Mouse (Mus musculus): ENCODE data around the gene Dusp5. TPM values are rescaled to one million over a fixed set of nuclear protein-coding genes. Genes with fewer than 3 reads are reported as not detected.

The Dusp5 gene
- polyA plus RNA-seq, 1 experiment, result 3.0 TPM

DNA sequence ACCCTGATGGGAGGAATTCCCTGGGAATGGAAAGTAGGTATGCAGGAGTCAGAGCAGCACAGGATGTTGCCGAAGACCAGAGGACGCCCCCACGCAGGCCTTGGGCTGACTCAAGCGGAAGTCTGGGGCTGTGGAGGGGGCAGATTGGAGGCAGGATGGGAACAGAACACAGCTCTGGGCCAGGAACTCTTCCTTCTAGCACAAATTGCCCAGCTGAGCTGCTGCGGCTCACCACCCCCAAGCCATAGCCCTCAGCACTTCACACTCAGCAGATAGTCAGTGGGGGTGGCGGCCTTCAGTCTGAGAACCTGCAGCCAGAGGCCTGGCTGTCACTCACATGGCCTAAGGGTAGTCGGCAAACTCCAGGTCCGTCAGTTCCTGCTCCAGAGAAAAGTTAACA lies 21.4 kb upstream of the Dusp5 start:
- Histone ChIP-seq H3K9me3 (peaks cover 7% of the 10 kb centered on the region), H3K27me3 (replicated peaks) (peaks cover 18% of the 10 kb centered on the region), H3K4me3 (replicated peaks) (no peak overlapping the region), H3K36me3 (replicated peaks; ENCODE audit: low read length) (no peaks in the 10 kb centered on the region), H3K4me1 (peaks cover 28% of the 10 kb centered on the region)
- TF ChIP-seq GATA1 (IDR thresholded peaks at IDR 0.05; ENCODE audit: borderline replicate concordance, low read length) (no peak), FLI1 (IDR thresholded peaks at IDR 0.05; ENCODE audit: low read length) (no peak)

DNA sequence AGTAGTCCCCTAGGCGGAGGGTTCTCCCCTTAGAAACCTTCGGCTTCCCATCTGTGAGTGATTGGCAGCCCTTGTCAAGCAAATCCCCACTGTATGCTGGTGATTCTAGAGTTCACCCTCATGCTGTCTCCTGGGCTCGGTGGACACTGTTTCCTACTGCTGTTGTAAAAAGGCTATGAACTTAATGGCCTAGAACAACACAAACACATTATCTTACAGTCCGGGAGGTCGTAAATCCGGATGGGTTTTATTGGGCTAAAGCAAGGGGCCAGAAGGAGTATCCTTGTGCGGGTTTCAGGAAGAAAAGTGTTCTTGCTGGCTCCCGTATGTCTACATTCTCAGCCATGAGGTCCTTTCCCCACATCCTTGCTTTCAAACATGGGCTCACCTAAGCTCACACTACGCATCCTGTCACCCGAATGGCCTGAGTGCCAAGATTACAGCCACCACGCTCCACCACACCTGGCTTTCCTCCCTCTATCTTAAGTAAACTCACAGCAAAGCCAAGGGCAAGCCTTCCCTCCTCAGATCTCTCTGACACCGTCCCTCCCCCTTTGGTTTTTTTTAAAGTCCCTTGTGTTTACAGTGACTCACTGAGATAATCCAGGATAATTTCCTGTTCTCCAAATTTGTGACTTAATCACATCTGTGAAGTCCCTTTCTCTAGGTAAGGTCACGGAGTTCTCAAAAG lies 17.5 kb upstream of the Dusp5 start:
- no peak overlapping the region for H3K4me3 ChIP-seq (replicated peaks)
- H3K9me3 ChIP-seq, result peaks cover 7% of the 10 kb centered on the region
- peaks cover 8% of the 10 kb centered on the region for H3K4me1 ChIP-seq
- TF ChIP-seq FLI1 (IDR thresholded peaks at IDR 0.05; ENCODE audit: low read length), result no peak
- TF ChIP-seq GATA1 (IDR thresholded peaks at IDR 0.05; ENCODE audit: borderline replicate concordance, low read length), result no peak
- no peaks in the 10 kb centered on the region for H3K36me3 ChIP-seq (replicated peaks; ENCODE audit: low read length)
- H3K27me3 ChIP-seq (replicated peaks), result peaks cover 13% of the 10 kb centered on the region

DNA sequence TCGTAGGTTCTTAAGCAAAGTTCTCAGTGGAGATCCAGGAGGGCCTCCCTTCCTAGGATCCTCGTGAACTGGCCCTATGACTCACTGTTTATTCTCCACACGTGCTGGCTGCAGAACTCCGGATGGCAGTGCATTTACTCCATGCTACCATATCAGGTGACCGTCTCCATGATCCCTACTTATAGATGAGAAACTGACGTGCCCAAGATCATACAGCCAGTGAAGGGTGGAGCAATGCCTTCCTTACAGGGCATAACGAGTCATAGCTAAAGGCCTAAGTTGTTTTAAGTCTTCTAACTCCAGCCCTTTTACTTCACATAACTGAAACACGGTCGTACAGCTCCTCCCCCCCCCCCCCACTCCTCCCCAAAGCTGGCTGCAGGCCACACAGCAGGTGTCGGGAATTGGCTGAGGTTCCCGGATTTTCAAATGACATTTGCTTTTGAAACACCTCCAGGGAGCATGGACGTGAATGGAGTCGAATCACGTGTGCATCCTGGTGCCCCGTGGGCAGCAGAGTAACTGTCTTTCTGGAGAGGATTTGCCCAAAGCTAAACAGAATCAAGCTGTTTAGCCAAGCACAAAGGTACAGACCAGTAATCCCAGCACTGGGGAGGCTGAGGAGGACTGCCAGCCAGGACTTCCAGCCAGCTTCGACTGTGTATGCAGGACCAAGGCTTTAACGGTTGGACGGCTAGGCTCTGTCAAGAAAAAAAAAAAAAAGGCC lies 11.4 kb upstream of the Dusp5 start:
- no peak for TF ChIP-seq FLI1 (IDR thresholded peaks at IDR 0.05; ENCODE audit: low read length)
- no peak for TF ChIP-seq GATA1 (IDR thresholded peaks at IDR 0.05; ENCODE audit: borderline replicate concordance, low read length)
- H3K4me1 ChIP-seq, result peaks cover 22% of the 10 kb centered on the region
- no peaks in the 10 kb centered on the region for H3K36me3 ChIP-seq (replicated peaks; ENCODE audit: low read length)
- no peak overlapping the region for H3K4me3 ChIP-seq (replicated peaks)
- peaks cover 5% of the 10 kb centered on the region for H3K9me3 ChIP-seq
- H3K27me3 ChIP-seq (replicated peaks), result peaks cover 12% of the 10 kb centered on the region

DNA sequence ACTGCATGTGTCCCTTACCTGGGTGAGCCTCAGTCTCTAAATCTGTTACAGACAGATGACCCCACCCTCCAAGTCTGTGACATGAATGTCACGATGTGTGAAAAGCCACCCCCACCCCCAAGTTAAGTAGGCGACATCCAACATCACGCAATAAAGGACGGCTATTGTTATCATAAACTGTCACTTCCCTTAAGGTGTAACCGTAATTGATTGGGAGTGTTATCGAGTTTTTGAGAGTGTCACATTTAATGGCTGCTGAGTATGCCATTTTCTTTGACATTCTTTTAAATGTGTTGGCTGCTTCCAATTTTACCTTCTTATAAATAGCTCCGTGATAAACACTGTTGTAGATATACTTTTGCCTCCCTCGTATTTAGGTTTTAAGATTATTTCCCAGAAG lies 9.4 kb upstream of the Dusp5 start:
- peaks cover 11% of the 10 kb centered on the region for H3K27me3 ChIP-seq (replicated peaks)
- TF ChIP-seq GATA1 (IDR thresholded peaks at IDR 0.05; ENCODE audit: borderline replicate concordance, low read length) (no peak), FLI1 (IDR thresholded peaks at IDR 0.05; ENCODE audit: low read length) (no peak)
- H3K36me3 ChIP-seq (replicated peaks; ENCODE audit: low read length), result no peaks in the 10 kb centered on the region
- H3K4me3 ChIP-seq (replicated peaks), result no peak overlapping the region
- peaks cover 22% of the 10 kb centered on the region for H3K4me1 ChIP-seq
- H3K9me3 ChIP-seq, result peaks cover 10% of the 10 kb centered on the region

DNA sequence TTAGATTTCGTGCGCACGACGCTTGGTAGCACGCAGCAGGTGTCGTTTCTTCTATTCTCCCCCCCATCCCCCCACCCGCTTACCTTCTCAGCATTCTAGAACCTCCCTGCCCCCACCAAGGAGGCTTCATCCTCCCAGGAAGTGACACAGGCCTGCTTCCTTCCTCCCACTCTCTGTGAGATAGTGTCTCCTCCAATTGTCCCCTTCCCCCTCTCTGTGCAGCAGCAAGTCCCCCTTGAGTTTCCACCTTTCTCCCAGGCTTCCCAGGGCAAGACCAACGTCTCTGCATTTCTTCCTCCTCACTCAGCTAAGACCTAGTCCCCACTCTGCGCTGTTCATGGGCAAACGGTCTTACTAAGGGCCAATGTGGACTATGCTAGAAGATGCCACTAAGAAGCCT lies 8.9 kb upstream of the Dusp5 start:
- Histone ChIP-seq H3K4me1 (peaks cover 22% of the 10 kb centered on the region), H3K4me3 (replicated peaks) (no peak overlapping the region), H3K9me3 (peaks cover 10% of the 10 kb centered on the region), H3K36me3 (replicated peaks; ENCODE audit: low read length) (no peaks in the 10 kb centered on the region), H3K27me3 (replicated peaks) (peaks cover 7% of the 10 kb centered on the region)
- TF ChIP-seq FLI1 (IDR thresholded peaks at IDR 0.05; ENCODE audit: low read length) (no peak), GATA1 (IDR thresholded peaks at IDR 0.05; ENCODE audit: borderline replicate concordance, low read length) (no peak)

DNA sequence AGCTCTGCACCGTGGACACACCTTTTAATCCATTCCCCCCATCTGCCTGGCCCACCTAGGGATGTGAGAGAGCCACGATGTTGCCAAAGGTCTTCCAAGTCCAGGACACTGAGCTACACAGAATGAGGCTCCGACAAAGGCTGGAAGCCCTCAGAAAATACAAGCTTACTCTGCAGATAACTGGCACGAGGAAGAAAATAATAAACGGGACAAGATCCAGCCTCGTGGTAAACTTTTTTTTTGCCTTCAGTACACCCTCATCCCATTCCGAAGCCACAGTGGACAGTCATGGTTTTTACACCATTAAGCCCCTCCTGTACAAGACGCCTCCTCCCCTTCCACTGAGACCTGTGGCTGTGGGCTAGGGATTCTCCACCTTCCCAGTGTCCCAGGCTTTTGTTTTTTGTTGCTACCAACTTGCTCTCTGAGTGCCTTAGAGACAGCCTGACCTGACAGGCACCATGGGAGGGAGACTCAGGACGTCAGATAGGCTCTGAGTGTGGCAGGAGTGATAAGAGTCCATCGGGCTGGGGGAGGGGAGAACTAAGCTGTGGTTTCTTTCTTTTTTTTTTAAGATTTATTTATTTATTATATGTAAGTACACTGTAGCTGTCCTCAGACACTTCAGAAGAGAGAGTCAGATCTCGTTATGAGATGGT lies 7.6 kb upstream of the Dusp5 start:
- Histone ChIP-seq H3K9me3 (peaks cover 17% of the 10 kb centered on the region), H3K4me1 (peaks cover 22% of the 10 kb centered on the region), H3K27me3 (replicated peaks) (peaks cover 7% of the 10 kb centered on the region), H3K4me3 (replicated peaks) (no peak overlapping the region), H3K36me3 (replicated peaks; ENCODE audit: low read length) (no peaks in the 10 kb centered on the region)
- no peak for TF ChIP-seq FLI1 (IDR thresholded peaks at IDR 0.05; ENCODE audit: low read length)
- no peak for TF ChIP-seq GATA1 (IDR thresholded peaks at IDR 0.05; ENCODE audit: borderline replicate concordance, low read length)

DNA sequence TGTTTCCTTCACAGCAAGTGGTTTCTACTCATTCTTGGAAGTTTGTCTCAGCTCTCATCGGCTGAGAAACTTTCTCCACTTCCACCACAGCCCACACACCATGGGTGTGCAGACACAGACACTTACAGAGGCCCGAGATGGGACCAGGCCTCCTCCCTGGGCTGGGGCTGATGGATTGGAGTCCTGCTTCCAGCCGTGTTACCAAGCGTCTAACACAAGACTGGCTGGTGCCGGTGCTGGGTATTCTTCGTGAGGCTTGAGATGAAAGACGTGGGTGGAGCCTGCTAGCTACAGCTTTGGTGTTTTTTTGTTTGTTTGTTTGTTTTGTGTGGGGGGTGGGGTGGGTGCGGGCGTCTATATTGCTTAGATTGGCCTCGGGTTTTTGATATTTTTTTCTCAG lies 1.4 kb upstream of the Dusp5 start:
- Histone ChIP-seq H3K27me3 (replicated peaks) (peaks cover 55% of the 10 kb centered on the region), H3K9me3 (peaks cover 21% of the 10 kb centered on the region), H3K36me3 (replicated peaks; ENCODE audit: low read length) (no peaks in the 10 kb centered on the region), H3K4me1 (peaks cover 35% of the 10 kb centered on the region), H3K4me3 (replicated peaks) (no peak overlapping the region)
- TF ChIP-seq GATA1 (IDR thresholded peaks at IDR 0.05; ENCODE audit: borderline replicate concordance, low read length), result no peak
- no peak for TF ChIP-seq FLI1 (IDR thresholded peaks at IDR 0.05; ENCODE audit: low read length)

DNA sequence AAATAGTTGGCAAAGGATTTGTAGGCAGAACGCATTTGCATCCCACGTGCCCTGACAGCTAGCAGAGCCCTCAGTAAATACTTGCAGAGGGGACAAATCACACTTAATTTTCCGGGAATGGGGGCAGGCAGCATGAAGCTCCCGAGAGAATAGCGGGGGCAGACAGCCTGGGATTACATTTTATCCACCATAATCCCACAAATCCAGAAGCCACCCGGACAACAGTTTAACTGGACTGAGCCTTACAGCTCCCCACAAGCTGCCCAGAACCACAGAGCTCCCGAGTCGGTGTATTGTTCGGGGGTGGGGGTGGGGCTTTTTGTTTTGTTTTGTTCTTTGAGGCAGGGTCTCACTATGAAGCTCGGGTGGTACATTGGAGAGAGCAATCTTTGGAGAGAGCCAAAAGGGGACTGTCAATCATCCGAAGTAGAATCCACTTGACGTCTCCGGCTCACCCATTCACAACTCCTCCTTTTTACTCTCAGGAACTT lies 733 bp upstream of the Dusp5 start:
- H3K4me3 ChIP-seq (replicated peaks), result peak overlapping the region; percentile 95
- H3K27me3 ChIP-seq (replicated peaks), result peaks cover 58% of the 10 kb centered on the region
- TF ChIP-seq GATA1 (IDR thresholded peaks at IDR 0.05; ENCODE audit: borderline replicate concordance, low read length), result no peak
- no peak for TF ChIP-seq FLI1 (IDR thresholded peaks at IDR 0.05; ENCODE audit: low read length)
- H3K36me3 ChIP-seq (replicated peaks; ENCODE audit: low read length), result no peaks in the 10 kb centered on the region
- H3K4me1 ChIP-seq, result peaks cover 35% of the 10 kb centered on the region
- peaks cover 15% of the 10 kb centered on the region for H3K9me3 ChIP-seq

DNA sequence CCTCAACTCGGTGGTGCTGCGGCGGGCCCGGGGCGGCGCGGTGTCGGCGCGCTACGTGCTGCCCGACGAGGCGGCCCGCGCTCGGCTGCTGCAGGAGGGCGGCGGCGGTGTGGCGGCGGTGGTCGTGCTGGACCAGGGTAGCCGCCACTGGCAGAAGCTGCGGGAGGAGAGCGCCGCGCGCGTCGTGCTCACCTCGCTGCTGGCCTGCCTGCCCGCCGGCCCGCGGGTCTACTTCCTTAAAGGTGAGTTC lies 471 bp downstream of the Dusp5 start:
- no peak for TF ChIP-seq GATA1 (IDR thresholded peaks at IDR 0.05; ENCODE audit: borderline replicate concordance, low read length)
- no peak for TF ChIP-seq FLI1 (IDR thresholded peaks at IDR 0.05; ENCODE audit: low read length)

More for the DNA sequence above, 471 bp downstream of the Dusp5 start:
- Histone ChIP-seq H3K27me3 (replicated peaks) (peaks cover 60% of the 10 kb centered on the region), H3K4me3 (replicated peaks) (peak overlapping the region; percentile 95), H3K4me1 (peaks cover 43% of the 10 kb centered on the region), H3K36me3 (replicated peaks; ENCODE audit: low read length) (no peaks in the 10 kb centered on the region), H3K9me3 (peaks cover 15% of the 10 kb centered on the region)
